Mouse (Mus musculus): ENCODE results near the gene Cisd3.

- TF ChIP-seq POLR2A (IDR thresholded peaks at IDR 0.05; ENCODE audit: borderline replicate concordance, extremely low read depth, insufficient read depth, insufficient read length, poor library complexity, severe bottlenecking) (no peak), CTCF (IDR thresholded peaks at IDR 0.05; ENCODE audit: borderline replicate concordance, extremely low read depth, insufficient read depth, insufficient read length) (no peak)
Measured at GRCm38 (mm10) chr11:97663528-97664338, 21.9 kb upstream of the Cisd3 start.
